Mouse (Mus musculus) kidney, adult 2 months (tissue): ENCODE measurements around the gene Mlip. TPM values are rescaled to one million over a fixed set of nuclear protein-coding genes. Genes with fewer than 3 reads are reported as not detected.
A peak's percentile ranks its signal among the peaks of the same experiment; 100 is the strongest.

Experiments
- DNase-seq: peaks from one replicate; pipeline ENCODE4 v3.0.0; 2021
- H3K27ac ChIP-seq: fragments of 200-500 bp; 2 replicates; pipeline ENCODE4 v1.5.1; 2012; ENCODE audit warnings: low read depth, low read length, control low read depth, inconsistent platforms; ENCODE audit not compliant: insufficient read depth
- H3K27me3 ChIP-seq: fragments of 200-500 bp; replicated peaks from 2 replicates; pipeline ENCODE4 v1.6.1; 2012; ENCODE audit warnings: mild to moderate bottlenecking, moderate library complexity, low read length, inconsistent platforms; ENCODE audit not compliant: control insufficient read depth, insufficient read depth
- H3K36me3 ChIP-seq: fragments of 200-500 bp; 2 replicates; pipeline ENCODE4 v1.6.1; 2012; ENCODE audit warnings: mild to moderate bottlenecking, moderate library complexity, low read length, inconsistent platforms; ENCODE audit not compliant: control insufficient read depth, insufficient read depth
- H3K4me1 ChIP-seq: fragments of 200-500 bp; 2 replicates; pipeline ENCODE4 v1.6.1; 2011; ENCODE audit warnings: low read length; ENCODE audit not compliant: control insufficient read depth, insufficient read depth
- H3K4me3 ChIP-seq: fragments of 200-500 bp; 2 replicates; pipeline ENCODE4 v1.5.1; 2011; ENCODE audit warnings: mild to moderate bottlenecking, low read depth, low read length, control low read depth; ENCODE audit not compliant: insufficient read depth
- CTCF ChIP-seq: fragments of 200-500 bp; conservative IDR thresholded peaks from 2 replicates; pipeline ENCODE4 v1.5.1; 2011; ENCODE audit warnings: low read depth, mild to moderate bottlenecking, control low read depth, low read length, moderate library complexity, mixed read lengths; ENCODE audit not compliant: insufficient read depth, insufficient read length
- POLR2A ChIP-seq: fragments of 200-500 bp; IDR thresholded peaks from one replicate; pipeline ENCODE4 v1.6.1; 2011; ENCODE audit warnings: low read depth, low read length, control low read depth
- WGBS: fragments of 180-500 bp; shearing (Covaris S2); methylation state at CpG from one replicate; pipeline ENCODE4 v1.1.7; 2018; 5-methylcytosine and 5-hydroxymethylcytosine counted together
- polyA plus RNA-seq: library from polyadenylated mRNA; depleted of rRNA; stranded (reverse); fragments of >200 nt; gene quantifications from 2 replicates; pipeline ENCODE4 v1.2.3, GENCODE M21; 2012

Gene Mlip
- polyA plus RNA-seq, 1 experiment: 0.55 TPM

GRCm38 (mm10) chr9:77385611-77386010 is 32.8 kb upstream of the Mlip start:
- no peak for TF ChIP-seq CTCF
- TF ChIP-seq POLR2A: no peak
- Histone ChIP-seq H3K4me3 (no peak overlapping the region), H3K4me1 (no peaks in the 10 kb centered on the region; the same call in 1 of the 2 replicates), H3K27me3 (no peaks in the 10 kb centered on the region), H3K27ac (no peak overlapping the region), H3K36me3 (no peaks in the 10 kb centered on the region)
- 69% methylated on average over 12 of the region's 12 CpGs for WGBS
- no peak for DNase-seq

DNA sequence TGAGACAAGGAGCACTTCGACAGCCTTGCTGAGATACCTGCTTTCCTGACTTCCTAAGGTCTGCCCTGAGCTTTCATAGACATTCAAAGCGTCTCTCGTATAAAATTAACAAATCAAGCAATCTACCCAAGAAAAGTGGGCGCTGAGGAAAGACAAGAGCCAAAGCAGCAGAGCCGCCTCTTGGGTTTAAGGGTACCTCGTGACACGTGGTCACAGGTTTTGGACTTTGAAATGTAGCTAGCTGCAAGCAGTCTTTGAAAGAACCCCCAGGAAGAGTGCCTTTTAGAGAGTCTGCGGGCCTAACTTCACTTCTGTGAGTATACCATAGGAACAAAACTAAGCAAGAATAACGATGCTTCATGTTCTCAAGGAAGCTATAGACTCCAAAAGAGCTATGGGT is 31.9 kb upstream of the Mlip start:
- Histone ChIP-seq H3K36me3 (no peaks in the 10 kb centered on the region), H3K27ac (no peak overlapping the region), H3K4me1 (no peaks in the 10 kb centered on the region; the same call in 1 of the 2 replicates), H3K27me3 (no peaks in the 10 kb centered on the region), H3K4me3 (no peak overlapping the region)
- peak; percentile 51 for DNase-seq
- no peak for TF ChIP-seq CTCF
- no peak for TF ChIP-seq POLR2A
- WGBS: 63% methylated on average over 9 of the region's 9 CpGs

DNA sequence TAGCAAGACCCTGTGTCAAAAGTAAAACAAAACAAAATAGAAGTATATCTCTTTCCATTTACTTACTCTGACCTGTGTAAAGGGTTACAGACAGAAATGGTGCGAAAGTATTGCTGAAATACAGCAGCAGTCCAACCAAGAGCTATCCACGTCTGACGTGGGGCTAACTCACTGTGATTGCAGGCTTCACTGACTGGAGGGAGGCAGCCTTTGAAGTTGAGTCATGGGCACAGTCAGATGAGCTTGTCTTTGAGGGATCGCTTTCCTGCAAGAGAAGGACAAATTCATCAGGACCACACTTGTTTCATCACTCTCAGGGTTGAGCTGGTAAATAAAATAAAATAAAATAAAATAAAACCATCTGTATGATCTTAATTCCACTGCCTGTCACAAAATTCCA is 31.2 kb upstream of the Mlip start:
- no peak overlapping the region for H3K27ac ChIP-seq
- no peak for DNase-seq
- no peak overlapping the region for H3K4me3 ChIP-seq
- WGBS: 82% methylated on average over 4 of the region's 4 CpGs
- no peaks in the 10 kb centered on the region for H3K27me3 ChIP-seq
- H3K4me1 ChIP-seq: no peaks in the 10 kb centered on the region; the same call in 1 of the 2 replicates
- H3K36me3 ChIP-seq: no peaks in the 10 kb centered on the region
- TF ChIP-seq POLR2A (no peak), CTCF (no peak)

GRCm38 (mm10) chr9:77382514-77382913 is 29.7 kb upstream of the Mlip start:
- Histone ChIP-seq H3K4me3 (no peak overlapping the region), H3K36me3 (no peaks in the 10 kb centered on the region), H3K27ac (no peak overlapping the region), H3K27me3 (no peaks in the 10 kb centered on the region), H3K4me1 (no peaks in the 10 kb centered on the region; the same call in 1 of the 2 replicates)
- DNase-seq: no peak
- 71% methylated on average over 3 of the region's 3 CpGs for WGBS
- TF ChIP-seq POLR2A (no peak), CTCF (no peak)

DNA sequence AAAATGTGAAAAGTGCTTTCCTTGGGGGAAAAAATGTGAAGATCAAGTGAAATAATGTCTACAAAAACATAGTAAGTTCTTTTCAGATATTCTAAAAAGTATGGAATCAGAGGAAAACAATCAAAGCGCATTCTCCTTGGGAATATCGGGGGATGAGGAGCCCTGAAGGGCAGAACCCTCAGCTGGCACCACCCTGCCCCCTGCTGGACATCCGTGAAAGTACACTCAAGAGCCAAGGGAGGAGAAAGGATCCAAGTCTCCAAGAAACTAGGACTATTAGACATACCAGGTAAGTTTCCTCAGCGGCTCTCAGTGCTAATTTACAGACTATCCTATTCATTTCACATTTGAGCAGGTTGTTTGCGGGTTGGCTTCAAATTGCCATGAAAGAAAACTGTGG is 28.8 kb upstream of the Mlip start:
- DNase-seq: peak; percentile 78
- 10% methylated on average over 5 of the region's 5 CpGs for WGBS
- H3K4me3 ChIP-seq: no peak overlapping the region
- H3K36me3 ChIP-seq: no peaks in the 10 kb centered on the region
- no peaks in the 10 kb centered on the region for H3K27me3 ChIP-seq
- H3K4me1 ChIP-seq: no peaks in the 10 kb centered on the region; the same call in 1 of the 2 replicates
- H3K27ac ChIP-seq: no peak overlapping the region
- TF ChIP-seq CTCF: peak; percentile 82
- no peak for TF ChIP-seq POLR2A

- Histone ChIP-seq H3K27me3 (no peaks in the 10 kb centered on the region), H3K36me3 (no peaks in the 10 kb centered on the region), H3K27ac (no peak overlapping the region), H3K4me1 (no peaks in the 10 kb centered on the region; the same call in 1 of the 2 replicates), H3K4me3 (no peak overlapping the region)
- TF ChIP-seq CTCF (peak; percentile 66), POLR2A (no peak)
- 41% methylated on average over 5 of the region's 5 CpGs for whole genome bisulfite sequencing
- peak; percentile 62 for DNase-seq
Measured at GRCm38 (mm10) chr9:77379625-77380024, 26.9 kb upstream of the Mlip start.

GRCm38 (mm10) chr9:77377696-77378095 is 24.9 kb upstream of the Mlip start:
- no peak overlapping the region for H3K27ac ChIP-seq
- DNase-seq: no peak
- H3K36me3 ChIP-seq: no peaks in the 10 kb centered on the region
- TF ChIP-seq POLR2A (no peak), CTCF (no peak)
- no peak overlapping the region for H3K4me3 ChIP-seq
- H3K27me3 ChIP-seq: no peaks in the 10 kb centered on the region
- H3K4me1 ChIP-seq: no peaks in the 10 kb centered on the region
- WGBS: 60% methylated on average over 10 of the region's 10 CpGs
